Mouse (Mus musculus) large intestine, adult 2 months (tissue): ENCODE measurements around the gene Col15a1. TPM values are rescaled to one million over a fixed set of nuclear protein-coding genes. Genes with fewer than 3 reads are reported as not detected.

Experiments
- DNase-seq: peaks from one replicate; pipeline ENCODE4 v3.0.0-alpha.2; 2012; ENCODE audit warnings: low read depth, low spot score
- WGBS: fragments of 180-500 bp; shearing (Covaris S2); methylation state at CpG from one replicate; pipeline ENCODE4 v1.1.7; 2018; 5-methylcytosine and 5-hydroxymethylcytosine counted together
- polyA plus RNA-seq: library from polyadenylated mRNA; depleted of rRNA; stranded (reverse); fragments of >200 nt; gene quantifications from 2 replicates; pipeline ENCODE4 v1.2.3, GENCODE M21; 2012

The Col15a1 gene
- polyA plus RNA-seq, 1 experiment, result 23.3 TPM

DNA sequence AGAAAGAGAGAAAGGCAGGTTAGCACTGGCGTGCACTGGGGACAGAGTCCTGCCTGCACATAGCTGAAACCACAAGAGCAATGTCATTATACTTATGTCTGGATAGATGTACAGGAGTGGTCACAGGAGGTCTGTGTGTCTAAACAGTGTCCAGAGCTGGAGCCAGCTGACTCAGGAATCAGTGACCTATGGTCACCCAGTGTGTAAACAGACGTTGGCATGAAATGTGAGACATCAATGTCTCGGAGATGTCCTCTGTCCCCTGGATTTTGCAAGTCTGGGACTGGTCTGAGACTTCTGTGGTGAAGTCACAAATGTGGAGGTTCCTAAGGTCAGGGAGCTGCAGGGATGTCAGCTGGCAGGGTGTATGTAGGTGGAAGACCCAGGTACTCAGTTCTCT lies 50.2 kb downstream of the Col15a1 start:
- 38% methylated on average over 3 of the region's 3 CpGs for WGBS
- DNase-seq, result no peak

- 39% methylated on average over 6 of the region's 6 CpGs for whole genome bisulfite sequencing
- DNase-seq, result peak; percentile 46
Measured at GRCm38 (mm10) chr4:47261049-47261448, 53.1 kb downstream of the Col15a1 start.

DNA sequence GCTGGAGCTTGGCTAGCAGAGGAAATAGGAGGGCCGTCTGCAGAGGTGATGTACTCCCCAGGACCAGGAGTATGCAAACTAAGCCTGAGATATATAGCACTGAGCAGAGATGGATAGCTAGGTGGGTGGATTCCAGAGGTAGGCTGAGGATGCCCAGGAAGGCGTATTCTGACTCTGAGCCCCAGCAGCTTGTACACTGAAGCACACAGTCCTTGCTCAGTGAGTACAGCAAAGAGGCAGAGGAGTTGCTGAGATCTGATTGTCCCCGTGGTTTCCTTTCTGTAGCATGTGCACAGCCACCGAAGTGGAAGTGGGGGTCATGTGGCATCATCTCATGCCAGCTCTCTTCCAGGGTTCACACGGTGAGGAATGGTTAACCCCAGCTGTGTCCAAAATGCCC lies 54.0 kb downstream of the Col15a1 start:
- 83% methylated on average over 5 of the region's 5 CpGs for WGBS
- no peak for DNase-seq

DNA sequence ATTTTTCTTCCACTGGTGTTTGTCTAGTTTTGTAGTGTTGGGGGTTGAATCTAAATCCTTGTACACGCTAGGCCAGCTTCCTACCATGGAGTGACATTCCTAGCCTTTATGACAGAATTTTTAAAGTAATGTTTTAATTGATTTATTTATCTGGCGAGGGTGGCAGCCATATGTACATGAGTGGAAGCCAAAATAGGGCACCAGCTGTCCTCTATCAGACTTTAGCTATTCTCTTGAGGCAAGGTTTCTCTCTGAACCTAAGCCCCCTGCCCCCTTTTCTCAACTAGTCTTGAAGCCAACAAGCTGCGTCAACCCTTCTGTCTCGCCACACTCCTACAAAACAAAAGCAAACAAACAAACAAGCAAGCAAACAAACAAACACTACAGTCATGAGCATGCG lies 57.6 kb downstream of the Col15a1 start:
- 85% methylated on average over 5 of the region's 5 CpGs for WGBS

GRCm38 (mm10) chr4:47272452-47273130 lies 64.6 kb downstream of the Col15a1 start:
- WGBS, result 88% methylated on average over 9 of the region's 9 CpGs
- DNase-seq, result no peak

More for the DNA sequence above, 57.6 kb downstream of the Col15a1 start:
- no peak for DNase-seq

DNA sequence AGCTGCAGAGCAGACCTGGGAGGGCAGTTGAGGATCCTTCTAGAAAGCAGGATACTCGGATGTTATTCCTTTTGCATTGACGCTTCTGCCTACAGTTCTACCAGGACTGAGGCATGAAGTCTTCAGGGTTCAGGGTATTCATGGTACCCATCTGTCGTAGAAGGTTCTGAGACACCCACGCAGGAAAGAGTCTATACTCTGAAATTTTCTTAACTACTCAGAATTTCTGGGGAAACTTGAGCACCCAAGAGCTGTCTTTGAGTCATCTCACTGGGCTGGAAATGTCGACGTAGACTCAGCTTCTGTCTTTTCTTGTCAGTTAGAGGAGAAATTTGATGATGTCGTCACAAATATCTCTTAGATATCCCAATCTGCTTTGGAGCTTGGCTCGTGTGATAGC lies 65.8 kb downstream of the Col15a1 start:
- 80% methylated on average over 8 of the region's 8 CpGs for WGBS
- no peak for DNase-seq

GRCm38 (mm10) chr4:47274911-47275310 lies 67.0 kb downstream of the Col15a1 start:
- WGBS, result 90% methylated on average over 2 of the region's 2 CpGs
- DNase-seq, result no peak

- WGBS, result 83% methylated on average over 6 of the region's 6 CpGs
- no peak for DNase-seq
Measured at GRCm38 (mm10) chr4:47278397-47278796, 70.4 kb downstream of the Col15a1 start.

GRCm38 (mm10) chr4:47279085-47279707 lies 71.2 kb downstream of the Col15a1 start:
- no peak for DNase-seq
- 52% methylated on average over 10 of the region's 10 CpGs for WGBS

GRCm38 (mm10) chr4:47280126-47280525 lies 72.2 kb downstream of the Col15a1 start:
- 88% methylated on average over 5 of the region's 5 CpGs for WGBS
- DNase-seq, result no peak

- DNase-seq, result no peak
- WGBS, result 76% methylated on average over 6 of the region's 6 CpGs
Measured at GRCm38 (mm10) chr4:47281920-47282682, 74.1 kb downstream of the Col15a1 start.

DNA sequence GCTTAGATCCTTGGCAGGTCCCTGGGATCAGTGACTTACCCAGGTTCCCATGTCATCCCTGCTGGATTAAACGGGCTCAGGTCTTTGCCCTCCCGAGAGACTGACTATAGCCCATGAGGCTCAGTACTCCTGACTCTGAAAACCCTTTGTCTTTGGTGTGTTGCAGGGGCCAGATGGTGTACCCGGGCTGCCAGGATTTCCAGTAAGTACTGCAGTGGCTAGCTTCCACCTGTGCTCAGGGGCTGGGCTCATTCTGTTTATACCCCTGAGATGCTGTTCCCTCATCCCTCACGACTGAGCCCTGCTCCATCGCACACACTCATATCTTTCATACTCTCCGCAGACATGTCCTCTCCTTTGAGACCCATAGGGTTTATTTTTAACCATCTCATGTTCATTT lies 76.3 kb downstream of the Col15a1 start:
- DNase-seq, result no peak
- WGBS, result 78% methylated on average over 6 of the region's 6 CpGs

DNA sequence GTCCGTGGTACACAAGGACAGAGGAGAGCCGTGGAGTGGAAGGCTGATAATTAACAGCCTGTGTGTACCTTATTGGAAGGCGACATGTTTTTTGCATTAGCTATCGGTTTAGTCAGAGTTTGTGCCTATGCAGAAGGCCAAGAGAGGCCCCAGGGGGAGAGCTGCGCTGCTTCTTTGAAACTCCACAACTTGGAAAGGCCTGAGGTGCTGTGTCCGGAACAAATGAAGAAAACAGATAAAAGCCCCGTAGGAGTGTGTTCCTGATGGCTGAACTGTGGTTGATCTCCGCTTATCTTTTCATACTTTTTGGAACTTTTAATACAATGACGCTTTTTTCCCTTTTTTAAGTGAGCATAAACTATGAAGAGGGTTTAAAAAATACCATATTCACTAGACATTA lies 76.9 kb downstream of the Col15a1 start:
- DNase-seq, result no peak
- whole genome bisulfite sequencing, result 69% methylated on average over 9 of the region's 9 CpGs

- 89% methylated on average over 3 of the region's 3 CpGs for WGBS
Measured at GRCm38 (mm10) chr4:47286599-47287147, 78.7 kb downstream of the Col15a1 start.

DNA sequence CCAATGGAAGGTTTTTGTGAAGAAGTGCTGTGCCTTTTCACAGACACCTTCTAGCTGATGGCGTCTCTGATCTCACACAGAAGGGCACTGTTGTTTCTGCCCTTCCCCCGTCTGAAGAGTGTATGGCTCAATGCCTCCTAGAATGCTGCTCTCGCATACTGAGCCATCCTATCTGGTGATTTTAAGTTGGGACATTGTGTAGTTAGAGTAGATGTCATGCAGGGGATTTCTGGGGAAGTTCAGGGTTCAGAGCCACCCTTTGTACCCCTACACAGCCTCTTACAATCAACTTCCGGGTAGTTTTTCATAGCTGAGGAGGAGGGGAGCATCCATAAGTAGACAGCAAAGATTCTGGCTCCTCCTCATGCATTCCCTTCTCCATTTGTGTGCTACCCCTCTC lies 79.5 kb downstream of the Col15a1 start:
- DNase-seq, result no peak
- 79% methylated on average over 4 of the region's 4 CpGs for WGBS

More at GRCm38 (mm10) chr4:47286599-47287147, 78.7 kb downstream of the Col15a1 start:
- no peak for DNase-seq

- WGBS, result 93% methylated on average over 4 of the region's 4 CpGs
- DNase-seq, result no peak
Measured at GRCm38 (mm10) chr4:47288306-47288705, 80.3 kb downstream of the Col15a1 start.

DNA sequence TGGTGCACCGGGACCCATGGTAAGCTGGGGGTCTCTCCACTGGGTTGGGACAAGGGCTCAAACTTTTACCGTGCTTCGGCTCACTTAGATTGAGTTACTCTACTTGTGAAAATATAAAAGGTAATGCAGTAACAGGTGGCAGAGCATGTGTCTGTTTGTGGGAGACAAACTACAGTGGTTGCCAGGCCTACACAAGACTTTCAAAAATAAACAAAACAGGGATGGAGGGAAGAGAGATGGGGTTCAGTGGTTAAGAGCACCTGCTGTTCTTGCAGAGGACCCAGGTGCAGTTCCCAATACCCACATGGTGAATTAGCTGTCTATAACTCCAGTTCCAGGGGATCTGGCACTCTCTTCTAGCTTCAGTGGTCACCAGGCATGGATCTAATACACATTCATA lies 81.6 kb downstream of the Col15a1 start:
- no peak for DNase-seq
- 93% methylated on average over 3 of the region's 3 CpGs for WGBS

- no peak for DNase-seq
- 54% methylated on average over 2 of the region's 2 CpGs for WGBS
Measured at GRCm38 (mm10) chr4:47290448-47290847, 82.5 kb downstream of the Col15a1 start.

DNA sequence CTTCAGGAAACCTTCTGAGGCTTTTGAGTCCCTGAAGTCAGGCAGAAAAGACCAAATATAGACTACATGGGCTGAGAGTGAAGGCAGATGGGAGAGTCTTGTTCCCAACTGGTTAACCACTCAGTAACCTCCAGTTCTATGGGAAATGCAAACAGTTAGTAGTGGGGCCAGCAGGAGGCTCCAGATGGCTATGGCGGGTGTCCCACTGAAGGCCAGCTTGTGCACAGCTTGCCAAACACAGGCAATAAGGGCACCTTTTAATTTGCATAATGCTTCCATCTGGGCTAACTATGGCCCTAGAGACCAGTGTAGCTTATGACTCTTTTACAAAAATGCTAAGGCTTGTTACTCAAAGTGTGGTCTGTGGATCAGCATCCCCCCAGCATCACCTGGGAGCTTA lies 83.1 kb downstream of the Col15a1 start:
- WGBS, result 38% methylated on average over 1 of the region's 1 CpGs
- no peak for DNase-seq

DNA sequence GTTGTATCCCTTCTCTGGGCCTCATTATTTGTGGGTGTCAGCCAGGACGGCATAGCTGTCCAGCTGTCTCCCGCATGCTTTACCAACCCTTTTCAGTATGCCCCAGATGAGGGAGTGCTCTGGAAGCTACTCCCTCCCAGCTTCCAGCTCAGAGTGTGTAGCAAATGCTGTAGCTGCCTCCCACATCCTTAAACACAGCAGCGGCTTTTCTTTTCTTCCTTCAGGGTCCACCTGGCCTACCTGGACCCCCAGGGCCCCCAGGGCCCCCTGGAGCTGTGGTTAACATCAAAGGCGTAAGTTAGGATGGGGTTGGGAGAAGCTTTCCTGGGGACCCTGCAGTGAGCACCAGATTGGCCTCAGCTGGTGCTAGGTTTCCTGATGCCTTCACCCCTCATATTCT lies 85.0 kb downstream of the Col15a1 start:
- no peak for DNase-seq
- 71% methylated on average over 4 of the region's 4 CpGs for WGBS
